Mouse (Mus musculus) retina, adult 2 months (tissue): ENCODE results near the gene Brinp1.
"Not testable (repeated sequence)": the region's sequence is repeated elsewhere in the genome, so short reads cannot be mapped to it uniquely, and the experiment has no call there.

Source experiments
- DNase-seq: peaks from one replicate; pipeline ENCODE4 v3.0.0-alpha.2; 2012; ENCODE audit warnings: low read depth, low spot score

Gene Brinp1

DNA sequence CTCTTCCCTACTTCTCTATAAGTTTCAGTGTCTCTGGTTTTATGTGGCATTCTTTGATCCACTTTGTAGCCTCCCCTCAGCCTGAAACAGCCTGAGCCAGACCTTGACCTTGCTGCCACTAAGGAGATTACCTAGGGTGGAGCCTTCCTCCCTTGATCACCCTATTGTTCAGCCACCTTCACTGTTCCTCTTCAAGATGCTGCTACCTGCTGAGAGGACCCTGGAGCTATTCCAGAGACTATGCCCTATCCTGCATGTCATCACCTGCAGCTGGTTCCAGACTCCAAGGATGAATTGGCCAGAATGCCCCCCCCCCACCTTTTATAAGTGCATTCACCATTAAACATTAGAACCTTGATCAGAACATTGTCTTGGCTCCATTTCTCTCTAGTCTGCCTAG lies 140.2 kb downstream of the Brinp1 start:
- not testable (repeated sequence) for DNase-seq

GRCm38 (mm10) chr4:68806502-68806901 lies 147.7 kb downstream of the Brinp1 start:
- DNase-seq, result no peak

- no peak for DNase-seq
Measured at GRCm38 (mm10) chr4:68801923-68802855, 152.0 kb downstream of the Brinp1 start.

- no peak for DNase-seq
Measured at GRCm38 (mm10) chr4:68790003-68790402, 164.2 kb downstream of the Brinp1 start.

DNA sequence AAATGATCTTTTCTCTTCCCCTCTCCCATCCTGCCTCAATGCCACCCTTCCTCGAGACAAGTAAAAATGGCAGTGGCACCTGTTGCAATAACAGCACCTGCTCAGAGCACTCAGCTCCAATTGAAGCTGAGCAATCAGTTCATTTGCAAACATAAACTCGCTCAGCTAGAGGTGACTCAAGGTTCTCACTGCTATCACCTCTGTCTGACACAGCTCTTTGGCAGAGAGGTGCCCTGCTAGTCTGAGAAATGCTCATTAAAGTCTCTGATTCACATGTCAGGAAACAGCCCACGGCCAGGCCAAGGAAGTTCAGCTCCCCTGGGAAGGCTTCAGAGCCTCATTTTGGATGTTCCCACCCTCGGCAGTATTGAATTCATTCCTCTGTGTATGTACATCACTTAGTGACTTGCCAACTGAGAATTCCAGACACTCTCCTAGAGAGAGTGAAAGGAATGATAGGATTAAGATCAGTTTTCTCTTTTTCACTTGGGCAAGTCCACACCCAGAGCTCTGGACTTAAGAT lies 165.7 kb downstream of the Brinp1 start:
- no peak for DNase-seq

- DNase-seq, result no peak
Measured at GRCm38 (mm10) chr4:68787642-68788041, 166.6 kb downstream of the Brinp1 start.

- no peak for DNase-seq
Measured at GRCm38 (mm10) chr4:68768256-68768655, 185.9 kb downstream of the Brinp1 start.

DNA sequence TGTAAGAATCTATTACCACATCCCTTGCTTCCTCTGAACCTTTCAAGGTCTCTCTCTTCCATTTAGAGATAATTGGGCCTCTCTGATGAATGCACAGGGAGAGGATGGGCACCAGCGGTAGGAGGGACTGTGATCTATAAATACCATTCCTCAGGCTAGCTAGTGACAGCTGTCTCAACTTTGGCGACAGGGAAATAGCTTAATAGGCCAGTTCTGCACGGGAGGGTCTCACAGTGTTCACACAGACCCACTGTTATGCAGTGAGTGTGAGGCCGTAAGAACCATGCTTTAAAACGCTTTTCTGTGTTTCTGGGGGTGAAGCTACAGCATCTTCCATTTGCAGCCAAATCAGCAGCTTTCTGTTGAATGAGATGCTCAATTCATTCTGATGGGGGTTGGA lies 186.8 kb downstream of the Brinp1 start:
- DNase-seq, result no peak

- no peak for DNase-seq
Measured at GRCm38 (mm10) chr4:68765772-68766573, 188.2 kb downstream of the Brinp1 start.

- DNase-seq, result no peak
Measured at GRCm38 (mm10) chr4:68764937-68765336, 189.3 kb downstream of the Brinp1 start.

GRCm38 (mm10) chr4:68720983-68721382 lies 233.2 kb downstream of the Brinp1 start:
- DNase-seq, result no peak
